Mouse (Mus musculus) lung, postnatal 0 days (tissue): ENCODE data around the gene Palld. TPM values are rescaled to one million over a fixed set of nuclear protein-coding genes. Genes with fewer than 3 reads are reported as not detected.

ENCODE experiments used
- ATAC-seq: fragments of 200-750 bp; cut with Nextera tagmentation; 2 replicates; pipeline ENCODE4 v1.8.0; 2017; ENCODE audit warnings: moderate library complexity
- DNase-seq: peaks from one replicate; pipeline ENCODE4 v3.0.0-alpha.2; 2016; ENCODE audit warnings: low spot score
- H3K27ac ChIP-seq: fragments of 300-500 bp; sonication (generic); 2 replicates; pipeline ENCODE4 v1.5.1; 2014; ENCODE audit warnings: antibody characterized with exemption, mild to moderate bottlenecking, low read length, mixed read lengths
- H3K27me3 ChIP-seq: fragments of 300-500 bp; sonication (generic); replicated peaks from 2 replicates; pipeline ENCODE4 v1.6.1; 2014; ENCODE audit warnings: low read length, mixed read lengths; ENCODE audit not compliant: insufficient read depth
- H3K36me3 ChIP-seq: fragments of 300-500 bp; sonication (generic); 2 replicates; pipeline ENCODE4 v1.6.1; 2014; ENCODE audit warnings: low read length, mixed read lengths; ENCODE audit not compliant: insufficient read depth
- H3K4me1 ChIP-seq: fragments of 300-500 bp; sonication (generic); 2 replicates; pipeline ENCODE4 v1.6.1; 2014; ENCODE audit warnings: antibody characterized with exemption, low read depth, low read length, mixed read lengths; ENCODE audit not compliant: insufficient read depth
- H3K4me2 ChIP-seq: fragments of 300-500 bp; sonication (generic); replicated peaks from 2 replicates; pipeline ENCODE4 v1.6.1; 2014; ENCODE audit warnings: low read depth, mild to moderate bottlenecking, low read length, moderate library complexity, mixed read lengths
- H3K4me3 ChIP-seq: fragments of 300-500 bp; sonication (generic); 2 replicates; pipeline ENCODE4 v1.5.1; 2014; ENCODE audit warnings: low read depth, low read length
- H3K9ac ChIP-seq: fragments of 300-500 bp; sonication (generic); replicated peaks from 2 replicates; pipeline ENCODE4 v1.6.1; 2014; ENCODE audit warnings: low read depth, mild to moderate bottlenecking
- H3K9me3 ChIP-seq: fragments of 300-500 bp; sonication (generic); 2 replicates; pipeline ENCODE4 v1.6.1; 2016; ENCODE audit warnings: low read length, mixed read lengths
- CTCF ChIP-seq: IDR thresholded peaks from 2 replicates; pipeline ENCODE4 v1.5.1; 2016; ENCODE audit warnings: antibody characterized with exemption, mild to moderate bottlenecking
- EP300 ChIP-seq: IDR thresholded peaks from 2 replicates; pipeline ENCODE4 v1.6.1; 2016; ENCODE audit warnings: antibody characterized with exemption, mild to moderate bottlenecking, control low read depth
- WGBS: fragments of 180-500 bp; shearing (Covaris S2); extraction: QIAGEN DNeasy Blood & Tissue Kit; methylation state at CpG from one replicate; pipeline ENCODE4 v1.1.7; 2014; 5-methylcytosine and 5-hydroxymethylcytosine counted together
- polyA plus RNA-seq: library from polyadenylated mRNA; unstranded; fragments of >200 nt; fragmentation: Nextera tagmentation; extraction: Ambion mirVana; gene quantifications from 2 replicates; pipeline ENCODE4 v1.2.1, GENCODE M21; 2015

The Palld gene
- polyA plus RNA-seq, 1 experiment from 2014 or later, result 130 TPM

DNA sequence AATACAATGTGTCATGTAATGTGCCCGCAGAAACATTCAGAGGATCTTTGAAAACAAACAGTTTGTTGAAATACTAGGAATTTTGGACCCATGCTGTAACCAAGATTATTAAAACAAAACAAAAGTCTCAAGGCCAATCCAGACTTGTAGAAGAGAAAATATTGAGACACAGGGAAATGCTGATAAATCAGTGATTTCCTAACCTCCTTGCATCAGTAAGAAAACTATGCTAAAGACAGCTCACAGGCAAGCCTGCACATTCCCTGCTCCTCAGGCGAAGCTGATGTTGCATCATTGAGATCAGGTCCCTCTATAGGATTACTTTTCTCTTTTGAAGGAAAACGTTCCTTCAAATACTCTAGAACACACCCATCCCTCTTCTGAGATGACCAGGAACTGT is 112.5 kb downstream of the Palld start:
- DNase-seq (no peak), ATAC-seq (no peak)
- no peaks in the 10 kb centered on the region for H3K27me3 ChIP-seq
- H3K9ac ChIP-seq, result no peak overlapping the region
- WGBS, result 74% methylated on average over 3 of the region's 3 CpGs
- H3K27ac ChIP-seq, result no peak overlapping the region
- no peak overlapping the region for H3K4me3 ChIP-seq
- H3K4me1 ChIP-seq, result no peaks in the 10 kb centered on the region
- H3K9me3 ChIP-seq, result no peaks in the 10 kb centered on the region
- H3K4me2 ChIP-seq, result no peak overlapping the region
- H3K36me3 ChIP-seq, result no peaks in the 10 kb centered on the region
- no peak for TF ChIP-seq EP300
- TF ChIP-seq CTCF, result no peak

DNA sequence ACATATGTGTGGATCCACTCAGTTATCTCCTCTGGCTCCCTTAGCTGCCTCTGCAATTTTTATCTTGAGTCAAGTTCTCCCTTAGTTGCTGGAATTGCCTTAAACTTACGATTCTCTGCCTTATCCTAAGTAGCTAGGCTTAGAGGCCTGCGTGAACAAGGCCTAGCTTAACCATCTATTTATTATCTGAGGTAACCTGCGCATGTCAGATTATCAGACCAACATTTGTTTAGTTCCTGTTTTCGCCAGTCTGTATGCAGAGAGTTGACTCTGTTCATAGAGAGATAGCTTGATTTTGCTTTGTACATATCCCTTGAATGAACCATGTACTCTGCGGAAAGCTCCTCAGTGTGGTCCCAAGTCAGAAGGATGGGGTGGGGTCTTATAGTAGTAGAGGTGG is 113.2 kb downstream of the Palld start:
- H3K36me3 ChIP-seq, result no peaks in the 10 kb centered on the region
- TF ChIP-seq EP300, result no peak
- no peak for TF ChIP-seq CTCF

GRCm38 (mm10) chr8:61782931-61783491 is 119.5 kb downstream of the Palld start:
- no peaks in the 10 kb centered on the region for H3K4me1 ChIP-seq
- H3K27me3 ChIP-seq, result no peaks in the 10 kb centered on the region
- H3K9me3 ChIP-seq, result no peaks in the 10 kb centered on the region
- H3K27ac ChIP-seq, result no peak overlapping the region
- H3K4me2 ChIP-seq, result no peak overlapping the region
- no peak overlapping the region for H3K9ac ChIP-seq
- ATAC-seq (no peak), DNase-seq (no peak)
- 74% methylated on average over 7 of the region's 7 CpGs for WGBS
- H3K4me3 ChIP-seq, result no peak overlapping the region
- TF ChIP-seq EP300 (no peak), CTCF (no peak)
- H3K36me3 ChIP-seq, result no peaks in the 10 kb centered on the region

More for the DNA sequence above, 113.2 kb downstream of the Palld start:
- no peak overlapping the region for H3K9ac ChIP-seq
- DNase-seq (no peak), ATAC-seq (no peak)
- H3K9me3 ChIP-seq, result no peaks in the 10 kb centered on the region
- no peak overlapping the region for H3K4me2 ChIP-seq
- no peak overlapping the region for H3K27ac ChIP-seq
- WGBS, result 91% methylated on average over 5 of the region's 5 CpGs
- no peak overlapping the region for H3K4me3 ChIP-seq
- no peaks in the 10 kb centered on the region for H3K4me1 ChIP-seq
- no peaks in the 10 kb centered on the region for H3K27me3 ChIP-seq

GRCm38 (mm10) chr8:61780652-61781257 is 121.7 kb downstream of the Palld start:
- 56% methylated on average over 5 of the region's 5 CpGs for WGBS
- TF ChIP-seq EP300 (no peak), CTCF (no peak)
- H3K4me1 ChIP-seq, result no peaks in the 10 kb centered on the region

GRCm38 (mm10) chr8:61778194-61778593 is 124.3 kb downstream of the Palld start:
- Histone ChIP-seq H3K36me3 (no peaks in the 10 kb centered on the region), H3K9ac (no peak overlapping the region), H3K27ac (no peak overlapping the region), H3K4me2 (no peak overlapping the region), H3K27me3 (no peaks in the 10 kb centered on the region), H3K4me3 (no peak overlapping the region), H3K4me1 (no peaks in the 10 kb centered on the region), H3K9me3 (no peaks in the 10 kb centered on the region)
- TF ChIP-seq CTCF (no peak), EP300 (no peak)
- no peak for DNase-seq
- peak; percentile 37; the same call in 1 of the 2 replicates for ATAC-seq
- 69% methylated on average over 3 of the region's 3 CpGs for WGBS

More at GRCm38 (mm10) chr8:61780652-61781257, 121.7 kb downstream of the Palld start:
- H3K9ac ChIP-seq, result no peak overlapping the region
- no peak overlapping the region for H3K27ac ChIP-seq
- ATAC-seq (no peak), DNase-seq (no peak)
- H3K9me3 ChIP-seq, result no peaks in the 10 kb centered on the region
- H3K4me2 ChIP-seq, result no peak overlapping the region
- no peak overlapping the region for H3K4me3 ChIP-seq
- no peaks in the 10 kb centered on the region for H3K36me3 ChIP-seq
- H3K27me3 ChIP-seq, result no peaks in the 10 kb centered on the region

GRCm38 (mm10) chr8:61776560-61776959 is 125.9 kb downstream of the Palld start:
- no peak overlapping the region for H3K4me2 ChIP-seq
- no peak overlapping the region for H3K4me3 ChIP-seq
- DNase-seq (no peak), ATAC-seq (no peak)
- H3K36me3 ChIP-seq, result no peaks in the 10 kb centered on the region
- H3K9ac ChIP-seq, result no peak overlapping the region
- TF ChIP-seq EP300 (no peak), CTCF (no peak)
- H3K4me1 ChIP-seq, result no peaks in the 10 kb centered on the region
- no peak overlapping the region for H3K27ac ChIP-seq
- WGBS, result 47% methylated on average over 9 of the region's 9 CpGs
- no peaks in the 10 kb centered on the region for H3K27me3 ChIP-seq
- no peaks in the 10 kb centered on the region for H3K9me3 ChIP-seq
